Mouse (Mus musculus): ENCODE data around the gene Srl. TPM values are rescaled to one million over a fixed set of nuclear protein-coding genes. Genes with fewer than 3 reads are reported as not detected.

The Srl gene
- polyA plus RNA-seq, 1 experiment = 10.0 TPM

DNA sequence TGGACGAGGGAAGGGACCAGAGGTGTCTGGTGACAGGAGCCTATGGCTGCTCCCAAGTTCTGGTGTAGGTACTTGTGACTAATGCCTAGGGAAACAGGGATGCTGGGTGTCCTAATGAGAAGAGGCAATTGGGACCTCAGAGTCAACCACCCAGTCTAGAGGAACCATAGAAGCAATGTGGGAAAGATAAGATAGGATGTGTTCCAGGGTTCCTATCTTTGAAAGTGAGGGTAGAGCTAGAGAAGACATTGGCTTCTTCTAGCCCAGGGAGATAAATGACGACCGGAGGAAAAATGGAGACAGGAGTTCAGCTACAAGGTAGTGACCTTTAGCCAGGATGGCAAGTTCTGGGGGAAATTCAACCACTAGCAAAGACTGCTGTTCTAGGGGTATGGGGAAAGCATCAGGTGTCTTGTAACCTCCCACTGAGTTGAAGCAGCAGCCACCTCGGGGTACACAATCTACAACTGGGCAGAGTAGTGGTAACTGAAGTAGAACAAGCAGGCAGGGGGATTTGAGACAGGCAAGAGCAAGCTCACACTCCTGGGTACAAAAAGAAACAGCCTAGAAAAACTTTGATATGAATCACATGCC is 20.4 kb downstream of the Srl start:
- H3K4me3 ChIP-seq (replicated peaks; ENCODE audit: insufficient read depth, low read depth, low read length) = no peak overlapping the region
- H3K4me1 ChIP-seq (ENCODE audit: control insufficient read depth, insufficient read depth, low read length) = peaks cover 6% of the 10 kb centered on the region
- no peak overlapping the region for H3K27ac ChIP-seq (ENCODE audit: insufficient read depth, low read length)
- 80% methylated on average over 4 of the region's 4 CpGs for WGBS
- TF ChIP-seq CTCF (IDR thresholded peaks at IDR 0.05; ENCODE audit: borderline replicate concordance, insufficient read depth, low read depth, low read length) = no peak
- TF ChIP-seq POLR2A (IDR thresholded peaks at IDR 0.05; ENCODE audit: borderline replicate concordance, insufficient read depth, low read length) = no peak
- no peak for DNase-seq
- H3K27me3 ChIP-seq (ENCODE audit: control insufficient read depth, insufficient read depth, low read length) = no peaks in the 10 kb centered on the region

GRCm38 (mm10) chr16:4520673-4521072 is 20.9 kb downstream of the Srl start:
- TF ChIP-seq CTCF (IDR thresholded peaks at IDR 0.05; ENCODE audit: borderline replicate concordance, insufficient read depth, low read depth, low read length) = no peak
- TF ChIP-seq POLR2A (IDR thresholded peaks at IDR 0.05; ENCODE audit: borderline replicate concordance, insufficient read depth, low read length) = no peak
- Histone ChIP-seq H3K27me3 (ENCODE audit: control insufficient read depth, insufficient read depth, low read length) (no peaks in the 10 kb centered on the region), H3K4me1 (ENCODE audit: control insufficient read depth, insufficient read depth, low read length) (peaks cover 6% of the 10 kb centered on the region), H3K4me3 (replicated peaks; ENCODE audit: insufficient read depth, low read depth, low read length) (no peak overlapping the region), H3K27ac (ENCODE audit: insufficient read depth, low read length) (no peak overlapping the region)
- WGBS = 88% methylated on average over 8 of the region's 8 CpGs
- DNase-seq = no peak

GRCm38 (mm10) chr16:4519825-4520224 is 21.8 kb downstream of the Srl start:
- Histone ChIP-seq H3K27me3 (ENCODE audit: control insufficient read depth, insufficient read depth, low read length) (no peaks in the 10 kb centered on the region), H3K4me3 (replicated peaks; ENCODE audit: insufficient read depth, low read depth, low read length) (no peak overlapping the region), H3K4me1 (ENCODE audit: control insufficient read depth, insufficient read depth, low read length) (peaks cover 6% of the 10 kb centered on the region), H3K27ac (ENCODE audit: insufficient read depth, low read length) (no peak overlapping the region)
- TF ChIP-seq CTCF (IDR thresholded peaks at IDR 0.05; ENCODE audit: borderline replicate concordance, insufficient read depth, low read depth, low read length) (no peak), POLR2A (IDR thresholded peaks at IDR 0.05; ENCODE audit: borderline replicate concordance, insufficient read depth, low read length) (no peak)
- 99% methylated on average over 2 of the region's 2 CpGs for WGBS
- DNase-seq = no peak

- H3K27ac ChIP-seq (ENCODE audit: insufficient read depth, low read length) = no peak overlapping the region
- no peaks in the 10 kb centered on the region for H3K27me3 ChIP-seq (ENCODE audit: control insufficient read depth, insufficient read depth, low read length)
- DNase-seq = peak; percentile 45 to 58
- no peak overlapping the region for H3K4me3 ChIP-seq (replicated peaks; ENCODE audit: insufficient read depth, low read depth, low read length)
- 3% methylated on average over 4 of the region's 4 CpGs for WGBS
- no peak for TF ChIP-seq POLR2A (IDR thresholded peaks at IDR 0.05; ENCODE audit: borderline replicate concordance, insufficient read depth, low read length)
- no peak for TF ChIP-seq CTCF (IDR thresholded peaks at IDR 0.05; ENCODE audit: borderline replicate concordance, insufficient read depth, low read depth, low read length)
- H3K4me1 ChIP-seq (ENCODE audit: control insufficient read depth, insufficient read depth, low read length) = peaks cover 6% of the 10 kb centered on the region
Observed at GRCm38 (mm10) chr16:4519157-4519556, 22.5 kb downstream of the Srl start.

- no peak overlapping the region for H3K27ac ChIP-seq (ENCODE audit: insufficient read depth, low read length)
- TF ChIP-seq CTCF (IDR thresholded peaks at IDR 0.05; ENCODE audit: borderline replicate concordance, insufficient read depth, low read depth, low read length) = no peak
- no peak for DNase-seq
- no peaks in the 10 kb centered on the region for H3K27me3 ChIP-seq (ENCODE audit: control insufficient read depth, insufficient read depth, low read length)
- H3K4me3 ChIP-seq (replicated peaks; ENCODE audit: insufficient read depth, low read depth, low read length) = no peak overlapping the region
- 93% methylated on average over 2 of the region's 2 CpGs for WGBS
- H3K4me1 ChIP-seq (ENCODE audit: control insufficient read depth, insufficient read depth, low read length) = peaks cover 6% of the 10 kb centered on the region
Observed at GRCm38 (mm10) chr16:4517906-4518305, 23.7 kb downstream of the Srl start.

- TF ChIP-seq POLR2A (IDR thresholded peaks at IDR 0.05; ENCODE audit: borderline replicate concordance, insufficient read depth, low read length) (no peak), CTCF (IDR thresholded peaks at IDR 0.05; ENCODE audit: borderline replicate concordance, insufficient read depth, low read depth, low read length) (no peak)
- Histone ChIP-seq H3K4me3 (replicated peaks; ENCODE audit: insufficient read depth, low read depth, low read length) (no peak overlapping the region), H3K4me1 (ENCODE audit: control insufficient read depth, insufficient read depth, low read length) (peaks cover 6% of the 10 kb centered on the region), H3K27me3 (ENCODE audit: control insufficient read depth, insufficient read depth, low read length) (no peaks in the 10 kb centered on the region), H3K27ac (ENCODE audit: insufficient read depth, low read length) (no peak overlapping the region)
- WGBS = 89% methylated on average over 3 of the region's 3 CpGs
- no peak for DNase-seq
Observed at GRCm38 (mm10) chr16:4514383-4514782, 27.2 kb downstream of the Srl start.

DNA sequence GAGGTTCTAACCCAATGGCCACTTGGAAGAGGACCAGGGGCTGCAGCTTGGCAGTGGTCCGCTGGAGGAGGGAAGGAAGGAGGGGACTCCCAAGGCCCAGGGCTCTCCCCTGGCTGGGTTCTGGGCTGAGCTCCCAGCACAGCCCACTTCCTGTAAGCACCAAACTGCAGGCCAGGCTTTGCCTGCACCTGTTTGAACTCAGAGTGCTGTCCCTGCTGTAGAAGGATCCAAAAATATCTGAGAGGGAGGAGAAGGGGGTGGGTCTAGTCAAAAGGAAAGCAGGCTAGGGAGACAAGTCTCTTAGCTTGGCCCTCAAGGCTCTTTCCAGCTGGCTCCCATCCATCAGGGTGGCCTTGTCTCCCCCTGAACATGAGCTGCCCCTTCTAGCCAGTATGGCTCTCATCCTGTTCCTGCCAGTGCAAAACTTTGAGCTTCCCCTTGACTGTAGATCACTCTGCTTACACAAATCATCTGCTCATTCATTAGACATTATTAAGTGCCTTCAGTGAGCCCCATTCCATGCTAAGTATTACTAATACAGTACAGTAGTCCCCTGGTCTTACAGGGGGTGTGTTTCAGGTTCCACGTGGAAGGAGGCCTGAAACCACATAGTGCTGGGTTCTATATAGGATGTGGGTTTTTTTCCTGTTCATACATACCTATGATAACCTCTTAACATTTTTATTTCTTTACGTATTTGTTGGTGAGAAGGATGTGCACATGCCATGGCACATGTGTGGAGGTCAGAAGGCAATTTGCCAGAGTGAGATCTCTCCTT is 28.8 kb downstream of the Srl start:
- H3K27ac ChIP-seq (ENCODE audit: insufficient read depth, low read length) = no peak overlapping the region
- peak in 1 of 2 experiments; percentile 11 for DNase-seq
- no peak overlapping the region for H3K4me3 ChIP-seq (replicated peaks; ENCODE audit: insufficient read depth, low read depth, low read length)
- no peaks in the 10 kb centered on the region; the same call in 1 of the 2 replicates for H3K4me1 ChIP-seq (ENCODE audit: control insufficient read depth, insufficient read depth, low read length)
- 59% methylated on average over 3 of the region's 3 CpGs for WGBS
- TF ChIP-seq POLR2A (IDR thresholded peaks at IDR 0.05; ENCODE audit: borderline replicate concordance, insufficient read depth, low read length) (no peak), CTCF (IDR thresholded peaks at IDR 0.05; ENCODE audit: borderline replicate concordance, insufficient read depth, low read depth, low read length) (no peak)
- H3K27me3 ChIP-seq (ENCODE audit: control insufficient read depth, insufficient read depth, low read length) = no peaks in the 10 kb centered on the region

GRCm38 (mm10) chr16:4511371-4511770 is 30.2 kb downstream of the Srl start:
- no peak overlapping the region for H3K4me3 ChIP-seq (replicated peaks; ENCODE audit: insufficient read depth, low read depth, low read length)
- DNase-seq = no peak
- 90% methylated on average over 2 of the region's 2 CpGs for WGBS
- TF ChIP-seq CTCF (IDR thresholded peaks at IDR 0.05; ENCODE audit: borderline replicate concordance, insufficient read depth, low read depth, low read length) (no peak), POLR2A (IDR thresholded peaks at IDR 0.05; ENCODE audit: borderline replicate concordance, insufficient read depth, low read length) (no peak)
- no peaks in the 10 kb centered on the region; the same call in 1 of the 2 replicates for H3K4me1 ChIP-seq (ENCODE audit: control insufficient read depth, insufficient read depth, low read length)
- H3K27me3 ChIP-seq (ENCODE audit: control insufficient read depth, insufficient read depth, low read length) = no peaks in the 10 kb centered on the region
- no peak overlapping the region for H3K27ac ChIP-seq (ENCODE audit: insufficient read depth, low read length)

All from cerebellum, adult 2 months (tissue).